Mouse (Mus musculus) liver, postnatal 0 days (tissue): Measurements from ENCODE around the gene Fnd3c2.

Experiments used
- CTCF ChIP-seq: sonication (generic); IDR thresholded peaks from 2 replicates; pipeline ENCODE4 v1.5.1; 2016; ENCODE audit warnings: antibody characterized with exemption, low read depth
- EP300 ChIP-seq: IDR thresholded peaks from 2 replicates; pipeline ENCODE4 v1.6.1; 2016; ENCODE audit warnings: antibody characterized with exemption, low read depth, mild to moderate bottlenecking

DNA sequence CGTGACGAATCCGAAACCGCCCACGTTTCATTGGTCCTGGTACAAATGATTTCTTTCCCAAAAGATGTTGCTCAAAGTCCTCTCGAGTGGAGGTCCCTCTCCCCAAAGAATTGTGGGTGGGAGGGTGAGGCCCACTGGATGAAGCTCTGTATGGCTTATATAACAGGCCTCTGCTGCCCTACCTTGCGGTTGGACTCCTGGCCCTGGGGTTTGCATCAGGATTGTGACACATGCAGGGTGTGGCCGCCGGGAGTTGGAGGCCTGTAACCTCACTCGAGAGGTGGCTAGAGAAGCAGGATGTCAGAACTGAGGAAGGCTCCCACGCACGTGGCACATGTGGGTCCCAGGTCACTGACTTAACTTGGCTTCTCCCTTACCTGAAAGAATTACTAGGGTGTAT, 67.4 kb downstream of the Fnd3c2 start:
- no peak for TF ChIP-seq CTCF
- no peak for TF ChIP-seq EP300
